Mouse (Mus musculus): Measurements from ENCODE around the gene Il21. TPM values are rescaled to one million over a fixed set of nuclear protein-coding genes. Genes with fewer than 3 reads are reported as not detected.

The Il21 gene
- polyA plus RNA-seq (2012; rRNA removed) = not detected in 2 replicates
- polyA plus RNA-seq (2014; fragmentation: Nextera tagmentation; extraction: Ambion mirVana) = not detected in 2 replicates

DNA sequence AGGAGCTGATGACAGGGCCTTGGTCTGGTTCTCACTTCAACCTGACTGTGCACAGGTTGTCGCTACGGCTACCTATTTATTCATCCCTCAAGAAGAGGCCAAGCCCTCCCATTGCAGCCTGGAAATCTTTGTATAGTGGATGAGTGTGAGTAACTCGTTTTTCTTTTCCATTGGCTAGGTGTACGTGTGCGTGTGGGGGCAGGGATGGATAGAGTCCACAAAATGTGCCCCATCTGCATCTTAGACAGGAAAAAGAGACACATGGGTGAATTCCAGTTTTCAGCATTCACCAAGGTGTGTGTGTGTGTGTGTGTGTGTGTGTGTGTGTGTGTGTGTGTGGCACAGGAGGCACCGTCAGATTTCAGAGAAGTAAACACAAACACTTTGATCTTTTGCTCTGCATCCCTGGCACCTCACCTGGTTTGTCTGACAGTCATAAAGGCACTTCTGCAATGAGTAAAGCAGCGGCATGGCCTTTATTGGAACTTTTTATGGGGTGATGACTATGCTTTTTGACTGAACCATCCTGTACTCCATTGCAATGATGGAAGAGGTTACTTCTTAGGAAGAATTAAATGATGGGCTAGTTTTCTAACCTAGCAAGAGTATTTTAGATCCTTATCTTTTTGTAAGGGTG lies at the start of gene Il21:
Gene Il21 (minus strand): TSS at position 51 of the 637 bp plus-strand sequence.
- DNase-seq (ENCODE audit: low spot score) (no peak), ATAC-seq (ENCODE audit: low FRiP score, low read depth) (no peak)
- Histone ChIP-seq H3K4me2 (replicated peaks; ENCODE audit: low read depth, low read length, severe bottlenecking) (no peak within 1 kb of the TSS), H3K9ac (ENCODE audit: low read depth, low read length, severe bottlenecking) (no peak within 1 kb of the TSS), H3K4me3 (replicated peaks; ENCODE audit: low read length) (no peak within 1 kb of the TSS), H3K4me1 (ENCODE audit: control insufficient read depth, insufficient read depth, low read length) (no peaks in the 10 kb centered on the region), H3K36me3 (ENCODE audit: control insufficient read depth, insufficient read depth, low read length) (no peaks in the 10 kb centered on the region), H3K27ac (replicated peaks; ENCODE audit: low read depth, low read length) (no peak within 1 kb of the TSS), H3K27me3 (ENCODE audit: control insufficient read depth, insufficient read depth, low read length) (no peaks in the 10 kb centered on the region), H3K9me3 (ENCODE audit: control insufficient read depth, low read length) (no peaks in the 10 kb centered on the region)
- 76% methylated on average over 7 of the region's 7 CpGs for WGBS
- TF ChIP-seq POLR2A (IDR thresholded peaks at IDR 0.05; ENCODE audit: borderline replicate concordance, extremely low read depth, insufficient read depth, insufficient read length) = no peak

DNA sequence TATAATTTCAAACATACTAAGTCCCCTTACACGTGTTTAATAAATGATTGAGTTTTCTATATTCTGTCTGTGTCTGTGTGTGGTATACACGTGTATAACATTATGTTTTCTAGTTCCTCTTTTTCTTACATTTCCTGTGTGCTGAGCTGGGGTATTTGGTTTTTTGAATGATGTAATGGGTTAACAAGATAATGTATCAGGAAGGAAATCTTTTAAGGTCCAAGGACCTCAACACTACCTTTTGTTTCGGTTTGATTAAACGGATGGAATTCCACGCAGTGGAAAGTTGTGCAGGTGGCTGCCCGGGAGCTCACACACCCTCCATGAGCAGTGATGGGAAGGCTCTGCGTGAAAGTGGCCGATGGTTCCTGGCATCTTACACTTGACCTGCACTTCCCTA lies 48.4 kb upstream of the Il21 start:
- no peak for ATAC-seq (ENCODE audit: low FRiP score, low read depth)
- 73% methylated on average over 8 of the region's 8 CpGs for WGBS

DNA sequence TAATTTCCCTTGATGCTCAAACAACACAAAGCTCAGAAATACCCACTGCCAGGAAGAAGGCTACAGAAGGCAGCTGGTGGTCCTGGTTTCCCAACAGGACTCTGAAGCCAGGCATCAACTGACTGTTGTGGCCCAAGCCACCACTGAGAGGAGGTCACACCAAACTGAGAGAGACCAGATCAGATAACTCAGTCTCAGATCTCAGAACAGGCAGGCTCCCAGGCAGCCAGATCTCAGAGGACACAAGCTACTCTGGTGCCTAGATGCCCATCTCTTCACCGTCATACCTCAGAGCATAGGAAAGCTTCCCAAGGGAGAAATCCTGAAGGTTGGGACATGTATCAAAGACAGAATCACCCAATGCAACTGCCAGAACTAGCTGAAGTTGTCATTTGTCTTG lies 47.8 kb upstream of the Il21 start:
- Histone ChIP-seq H3K9me3 (ENCODE audit: control insufficient read depth, low read length) (no peaks in the 10 kb centered on the region), H3K27me3 (ENCODE audit: control insufficient read depth, insufficient read depth, low read length) (no peaks in the 10 kb centered on the region), H3K4me1 (ENCODE audit: control insufficient read depth, insufficient read depth, low read length) (no peaks in the 10 kb centered on the region), H3K36me3 (ENCODE audit: control insufficient read depth, insufficient read depth, low read length) (no peaks in the 10 kb centered on the region), H3K27ac (replicated peaks; ENCODE audit: low read depth, low read length) (no peak overlapping the region), H3K4me3 (replicated peaks; ENCODE audit: low read length) (no peak overlapping the region), H3K4me2 (replicated peaks; ENCODE audit: low read depth, low read length, severe bottlenecking) (no peak overlapping the region), H3K9ac (ENCODE audit: low read depth, low read length, severe bottlenecking) (no peak overlapping the region)
- WGBS = 70% methylated on average over 1 of the region's 1 CpGs
- ATAC-seq (ENCODE audit: low FRiP score, low read depth) (no peak), DNase-seq (ENCODE audit: low spot score) (no peak)
- TF ChIP-seq POLR2A (IDR thresholded peaks at IDR 0.05; ENCODE audit: borderline replicate concordance, extremely low read depth, insufficient read depth, insufficient read length) = no peak

More for the DNA sequence above, 48.4 kb upstream of the Il21 start:
- no peak overlapping the region for H3K4me3 ChIP-seq (replicated peaks; ENCODE audit: low read length)
- no peaks in the 10 kb centered on the region for H3K4me1 ChIP-seq (ENCODE audit: control insufficient read depth, insufficient read depth, low read length)
- H3K9me3 ChIP-seq (ENCODE audit: control insufficient read depth, low read length) = no peaks in the 10 kb centered on the region
- no peak overlapping the region for H3K27ac ChIP-seq (replicated peaks; ENCODE audit: low read depth, low read length)
- DNase-seq (ENCODE audit: low spot score) = no peak
- no peaks in the 10 kb centered on the region for H3K27me3 ChIP-seq (ENCODE audit: control insufficient read depth, insufficient read depth, low read length)
- no peak overlapping the region for H3K9ac ChIP-seq (ENCODE audit: low read depth, low read length, severe bottlenecking)
- H3K4me2 ChIP-seq (replicated peaks; ENCODE audit: low read depth, low read length, severe bottlenecking) = no peak overlapping the region
- no peaks in the 10 kb centered on the region for H3K36me3 ChIP-seq (ENCODE audit: control insufficient read depth, insufficient read depth, low read length)
- TF ChIP-seq POLR2A (IDR thresholded peaks at IDR 0.05; ENCODE audit: borderline replicate concordance, extremely low read depth, insufficient read depth, insufficient read length) = no peak

DNA sequence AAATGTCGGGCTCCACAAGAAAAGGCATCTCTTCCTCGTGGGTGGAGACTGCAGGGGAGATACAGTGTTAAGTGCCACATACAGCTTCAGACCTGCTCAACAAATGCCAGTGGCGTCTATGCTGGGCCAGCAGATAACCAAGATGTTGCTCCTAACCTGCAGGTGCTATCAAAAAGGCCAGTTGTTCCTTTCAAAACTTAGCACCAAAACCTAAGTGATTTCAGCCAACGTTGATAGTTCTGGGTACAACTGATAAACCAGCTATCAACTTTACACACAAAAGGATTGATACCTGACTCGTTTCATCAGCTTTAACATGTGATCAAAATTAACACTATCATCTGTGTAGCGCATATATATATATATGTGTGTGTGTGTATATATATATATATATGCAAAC lies 42.2 kb upstream of the Il21 start:
- no peak overlapping the region for H3K4me2 ChIP-seq (replicated peaks; ENCODE audit: low read depth, low read length, severe bottlenecking)
- TF ChIP-seq POLR2A (IDR thresholded peaks at IDR 0.05; ENCODE audit: borderline replicate concordance, extremely low read depth, insufficient read depth, insufficient read length) = no peak
- WGBS = 76% methylated on average over 6 of the region's 6 CpGs

DNA sequence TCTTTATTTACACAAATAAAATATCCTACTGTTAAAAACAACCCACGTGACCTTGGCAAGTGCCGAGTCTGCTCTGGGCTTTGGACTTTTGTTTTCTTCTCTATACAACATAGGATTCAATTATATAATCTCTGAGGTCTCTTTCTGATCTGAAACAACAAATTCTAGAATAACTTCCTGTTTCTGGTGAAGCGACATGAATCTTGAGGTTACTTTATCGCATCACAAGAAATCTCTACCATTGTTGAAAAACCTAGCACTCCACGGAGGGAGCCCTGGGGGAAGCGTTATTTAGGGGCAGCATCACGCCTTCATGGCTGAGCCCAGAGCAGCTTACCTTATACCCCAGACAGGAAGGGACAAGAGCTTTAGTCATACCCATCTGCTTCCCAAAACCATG lies 40.7 kb upstream of the Il21 start:
- DNase-seq (ENCODE audit: low spot score) = no peak
- no peak overlapping the region for H3K4me2 ChIP-seq (replicated peaks; ENCODE audit: low read depth, low read length, severe bottlenecking)
- no peak overlapping the region for H3K27ac ChIP-seq (replicated peaks; ENCODE audit: low read depth, low read length)
- no peaks in the 10 kb centered on the region for H3K36me3 ChIP-seq (ENCODE audit: control insufficient read depth, insufficient read depth, low read length)
- ATAC-seq (ENCODE audit: low FRiP score, low read depth) = no peak
- no peak overlapping the region for H3K4me3 ChIP-seq (replicated peaks; ENCODE audit: low read length)
- WGBS = 82% methylated on average over 7 of the region's 7 CpGs
- H3K27me3 ChIP-seq (ENCODE audit: control insufficient read depth, insufficient read depth, low read length) = no peaks in the 10 kb centered on the region
- H3K4me1 ChIP-seq (ENCODE audit: control insufficient read depth, insufficient read depth, low read length) = no peaks in the 10 kb centered on the region
- H3K9ac ChIP-seq (ENCODE audit: low read depth, low read length, severe bottlenecking) = no peak overlapping the region
- no peaks in the 10 kb centered on the region for H3K9me3 ChIP-seq (ENCODE audit: control insufficient read depth, low read length)
- no peak for TF ChIP-seq POLR2A (IDR thresholded peaks at IDR 0.05; ENCODE audit: borderline replicate concordance, extremely low read depth, insufficient read depth, insufficient read length)

More for the DNA sequence above, 42.2 kb upstream of the Il21 start:
- DNase-seq (ENCODE audit: low spot score) = no peak
- H3K4me1 ChIP-seq (ENCODE audit: control insufficient read depth, insufficient read depth, low read length) = no peaks in the 10 kb centered on the region
- ATAC-seq (ENCODE audit: low FRiP score, low read depth) = no peak
- no peaks in the 10 kb centered on the region for H3K27me3 ChIP-seq (ENCODE audit: control insufficient read depth, insufficient read depth, low read length)
- H3K36me3 ChIP-seq (ENCODE audit: control insufficient read depth, insufficient read depth, low read length) = no peaks in the 10 kb centered on the region
- H3K9ac ChIP-seq (ENCODE audit: low read depth, low read length, severe bottlenecking) = no peak overlapping the region
- no peak overlapping the region for H3K4me3 ChIP-seq (replicated peaks; ENCODE audit: low read length)
- H3K9me3 ChIP-seq (ENCODE audit: control insufficient read depth, low read length) = no peaks in the 10 kb centered on the region
- H3K27ac ChIP-seq (replicated peaks; ENCODE audit: low read depth, low read length) = no peak overlapping the region

Measured in limb, embryonic 14.5 days (tissue).